Mouse (Mus musculus): ENCODE measurements around the gene Gm47841.

The Gm47841 gene

GRCm38 (mm10) chr15:101041966-101042365 lies 5.2 kb downstream of the Gm47841 start:
- DNase-seq, result no peak

GRCm38 (mm10) chr15:101039651-101040050 lies 7.5 kb downstream of the Gm47841 start:
- no peak for DNase-seq

- no peak for DNase-seq
These were observed 18.2 kb downstream of the Gm47841 start for GRCm38 (mm10) chr15:101028960-101029359.

- DNase-seq, result peak in 1 of 2 experiments; percentile 7
These were observed 35.8 kb downstream of the Gm47841 start for GRCm38 (mm10) chr15:101011352-101011751.

GRCm38 (mm10) chr15:101008386-101009010 lies 38.7 kb downstream of the Gm47841 start:
- DNase-seq, result no peak

GRCm38 (mm10) chr15:101007236-101007635 lies 40.0 kb downstream of the Gm47841 start:
- no peak for DNase-seq

GRCm38 (mm10) chr15:101006251-101007040 lies 40.8 kb downstream of the Gm47841 start:
- peak; percentile 71 to 78 for DNase-seq

- no peak for DNase-seq
These were observed 41.5 kb downstream of the Gm47841 start for GRCm38 (mm10) chr15:101005717-101006116.

GRCm38 (mm10) chr15:101004538-101004937 lies 42.7 kb downstream of the Gm47841 start:
- DNase-seq, result no peak

GRCm38 (mm10) chr15:101002466-101002865 lies 44.7 kb downstream of the Gm47841 start:
- DNase-seq, result no peak

GRCm38 (mm10) chr15:101001685-101002084 lies 45.5 kb downstream of the Gm47841 start:
- no peak for DNase-seq

- peak in 1 of 2 experiments; percentile 39 for DNase-seq
These were observed 50.1 kb downstream of the Gm47841 start for GRCm38 (mm10) chr15:100997090-100997489.
